Mouse (Mus musculus): ENCODE results near the gene Serpine2. TPM values are rescaled to one million over a fixed set of nuclear protein-coding genes. Genes with fewer than 3 reads are reported as not detected.

The Serpine2 gene
- polyA plus RNA-seq, 1 experiment, result 18.2 TPM

DNA sequence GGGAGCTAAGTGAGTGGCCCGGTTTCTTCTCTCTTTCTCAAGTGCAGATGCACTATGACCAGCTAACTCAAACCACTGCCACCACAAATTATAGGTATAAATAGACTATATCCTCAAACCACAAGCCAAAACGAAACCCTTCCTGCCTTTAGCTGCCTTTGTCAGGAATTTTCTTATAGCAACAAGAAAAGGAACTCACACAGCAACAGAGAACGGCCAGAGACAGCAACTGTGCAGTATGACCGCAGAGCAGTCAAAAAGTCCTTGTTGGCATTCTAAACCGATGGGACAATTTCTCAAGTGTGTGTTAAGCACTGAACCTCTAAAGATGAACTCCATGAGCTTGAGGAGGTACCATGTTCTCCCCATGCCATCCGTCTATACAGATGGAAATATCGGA is 57.4 kb downstream of the Serpine2 start:
- TF ChIP-seq REST (IDR thresholded peaks at IDR 0.05; ENCODE audit: insufficient read depth, insufficient read length) (no peak), TCF12 (IDR thresholded peaks at IDR 0.05; ENCODE audit: insufficient read depth, poor library complexity, severe bottlenecking) (no peak), POLR2A (IDR thresholded peaks at IDR 0.05; ENCODE audit: insufficient read length, low read depth) (no peak), MYOD1 (IDR thresholded peaks at IDR 0.05; ENCODE audit: control insufficient read depth in 1 of 3, insufficient read length in 2 of 3, low read depth in 2 of 3) (no peak), MAX (IDR thresholded peaks at IDR 0.05; ENCODE audit: low read depth) (no peak), POLR2AphosphoS2 (IDR thresholded peaks at IDR 0.05; ENCODE audit: insufficient read length, low read depth) (no peak), E2F4 (IDR thresholded peaks at IDR 0.05; ENCODE audit: insufficient read depth) (no peak), USF1 (IDR thresholded peaks at IDR 0.05; ENCODE audit: low read depth) (no peak), TCF3 (IDR thresholded peaks at IDR 0.05; ENCODE audit: insufficient read length, low read depth) (no peak)
- no peaks in the 10 kb centered on the region for H3K27me3 ChIP-seq (ENCODE audit: control insufficient read depth, insufficient read depth, insufficient read length)
- no peaks in the 10 kb centered on the region for H3K36me3 ChIP-seq (ENCODE audit: control insufficient read depth, insufficient read depth)
- no peak overlapping the region for H3ac ChIP-seq (ENCODE audit: control insufficient read depth, insufficient read length)
- no peak overlapping the region for H3K4me2 ChIP-seq (ENCODE audit: low read depth)
- no peaks in the 10 kb centered on the region for H3K79me2 ChIP-seq (ENCODE audit: control insufficient read depth, insufficient read depth)
- no peak overlapping the region for H3K4me3 ChIP-seq

- Histone ChIP-seq H3ac (ENCODE audit: control insufficient read depth, insufficient read length) (no peak overlapping the region), H3K27me3 (ENCODE audit: control insufficient read depth, insufficient read depth, insufficient read length) (no peaks in the 10 kb centered on the region), H3K4me2 (ENCODE audit: low read depth) (no peak overlapping the region), H3K36me3 (ENCODE audit: control insufficient read depth, insufficient read depth) (no peaks in the 10 kb centered on the region), H3K79me2 (ENCODE audit: control insufficient read depth, insufficient read depth) (no peaks in the 10 kb centered on the region), H3K4me3 (no peak overlapping the region)
- TF ChIP-seq POLR2A (IDR thresholded peaks at IDR 0.05; ENCODE audit: insufficient read length, low read depth), result no peak
- TF ChIP-seq SRF (IDR thresholded peaks at IDR 0.05; ENCODE audit: control insufficient read depth, insufficient read length, low read depth), result no peak
- TF ChIP-seq REST (IDR thresholded peaks at IDR 0.05; ENCODE audit: insufficient read depth, insufficient read length), result no peak
- TF ChIP-seq TCF3 (IDR thresholded peaks at IDR 0.05; ENCODE audit: insufficient read length, low read depth), result no peak
- no peak for TF ChIP-seq E2F4 (IDR thresholded peaks at IDR 0.05; ENCODE audit: insufficient read depth)
- TF ChIP-seq POLR2AphosphoS2 (IDR thresholded peaks at IDR 0.05; ENCODE audit: insufficient read length, low read depth), result no peak
- no peak for TF ChIP-seq MAX (IDR thresholded peaks at IDR 0.05; ENCODE audit: low read depth)
- no peak for TF ChIP-seq MYOG (IDR thresholded peaks at IDR 0.05; ENCODE audit: control insufficient read depth in 1 of 3, insufficient read depth in 1 of 3, insufficient read length in 2 of 3, low read depth in 2 of 3)
- no peak for TF ChIP-seq MYOD1 (IDR thresholded peaks at IDR 0.05; ENCODE audit: control insufficient read depth in 1 of 3, insufficient read length in 2 of 3, low read depth in 2 of 3)
- TF ChIP-seq USF1 (IDR thresholded peaks at IDR 0.05; ENCODE audit: low read depth), result no peak
- TF ChIP-seq TCF12 (IDR thresholded peaks at IDR 0.05; ENCODE audit: insufficient read depth, poor library complexity, severe bottlenecking), result no peak
- TF ChIP-seq CEBPB (IDR thresholded peaks at IDR 0.05; ENCODE audit: insufficient read depth, poor library complexity, severe bottlenecking), result no peak
Measured at GRCm38 (mm10) chr1:79802858-79803427, 58.0 kb downstream of the Serpine2 start.

DNA sequence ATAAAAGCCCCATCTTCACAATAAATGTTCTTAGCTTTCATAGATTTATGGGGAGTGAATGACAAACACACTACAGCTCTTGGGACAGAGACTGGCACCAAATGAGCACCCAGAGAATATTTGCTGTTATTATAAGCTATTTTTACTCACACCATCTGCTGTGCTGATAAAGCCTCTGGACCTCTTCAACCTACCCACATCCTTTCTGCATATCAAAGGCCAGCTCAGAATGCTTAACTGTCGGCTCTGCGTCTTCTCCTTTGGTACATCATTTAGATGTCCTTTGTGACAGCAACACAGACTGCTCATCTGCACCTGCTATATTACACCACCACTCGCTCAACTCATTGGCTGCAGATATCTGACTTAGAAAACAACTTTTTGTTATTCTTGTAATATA is 63.9 kb downstream of the Serpine2 start:
- Histone ChIP-seq H3K27me3 (ENCODE audit: control insufficient read depth, insufficient read depth, insufficient read length) (no peaks in the 10 kb centered on the region), H3K4me2 (ENCODE audit: low read depth) (no peak overlapping the region), H3ac (ENCODE audit: control insufficient read depth, insufficient read length) (no peak overlapping the region), H3K79me2 (ENCODE audit: control insufficient read depth, insufficient read depth) (no peaks in the 10 kb centered on the region), H3K4me3 (no peak overlapping the region), H3K36me3 (ENCODE audit: control insufficient read depth, insufficient read depth) (no peaks in the 10 kb centered on the region)
- TF ChIP-seq SRF (IDR thresholded peaks at IDR 0.05; ENCODE audit: control insufficient read depth, insufficient read length, low read depth) (no peak), POLR2AphosphoS2 (IDR thresholded peaks at IDR 0.05; ENCODE audit: insufficient read length, low read depth) (no peak), CEBPB (IDR thresholded peaks at IDR 0.05; ENCODE audit: insufficient read depth, poor library complexity, severe bottlenecking) (no peak), MAX (IDR thresholded peaks at IDR 0.05; ENCODE audit: low read depth) (no peak), REST (IDR thresholded peaks at IDR 0.05; ENCODE audit: insufficient read depth, insufficient read length) (no peak), TCF12 (IDR thresholded peaks at IDR 0.05; ENCODE audit: insufficient read depth, poor library complexity, severe bottlenecking) (no peak), MYOG (IDR thresholded peaks at IDR 0.05; ENCODE audit: control insufficient read depth in 1 of 3, insufficient read depth in 1 of 3, insufficient read length in 2 of 3, low read depth in 2 of 3) (no peak), TCF3 (IDR thresholded peaks at IDR 0.05; ENCODE audit: insufficient read length, low read depth) (no peak), MYOD1 (IDR thresholded peaks at IDR 0.05; ENCODE audit: control insufficient read depth in 1 of 3, insufficient read length in 2 of 3, low read depth in 2 of 3) (no peak), POLR2A (IDR thresholded peaks at IDR 0.05; ENCODE audit: insufficient read length, low read depth) (no peak), E2F4 (IDR thresholded peaks at IDR 0.05; ENCODE audit: insufficient read depth) (no peak), USF1 (IDR thresholded peaks at IDR 0.05; ENCODE audit: low read depth) (no peak)

GRCm38 (mm10) chr1:79786267-79786927 is 74.6 kb downstream of the Serpine2 start:
- no peak overlapping the region for H3K4me2 ChIP-seq (ENCODE audit: low read depth)
- TF ChIP-seq MYOD1 (IDR thresholded peaks at IDR 0.05; ENCODE audit: control insufficient read depth in 1 of 3, insufficient read length in 2 of 3, low read depth in 2 of 3) (no peak), SRF (IDR thresholded peaks at IDR 0.05; ENCODE audit: control insufficient read depth, insufficient read length, low read depth) (no peak), E2F4 (IDR thresholded peaks at IDR 0.05; ENCODE audit: insufficient read depth) (no peak), MYOG (IDR thresholded peaks at IDR 0.05; ENCODE audit: control insufficient read depth in 1 of 3, insufficient read depth in 1 of 3, insufficient read length in 2 of 3, low read depth in 2 of 3) (no peak), MAX (IDR thresholded peaks at IDR 0.05; ENCODE audit: low read depth) (no peak), TCF3 (IDR thresholded peaks at IDR 0.05; ENCODE audit: insufficient read length, low read depth) (no peak), POLR2AphosphoS2 (IDR thresholded peaks at IDR 0.05; ENCODE audit: insufficient read length, low read depth) (no peak), TCF12 (IDR thresholded peaks at IDR 0.05; ENCODE audit: insufficient read depth, poor library complexity, severe bottlenecking) (no peak), CEBPB (IDR thresholded peaks at IDR 0.05; ENCODE audit: insufficient read depth, poor library complexity, severe bottlenecking) (no peak), REST (IDR thresholded peaks at IDR 0.05; ENCODE audit: insufficient read depth, insufficient read length) (no peak), USF1 (IDR thresholded peaks at IDR 0.05; ENCODE audit: low read depth) (no peak), POLR2A (IDR thresholded peaks at IDR 0.05; ENCODE audit: insufficient read length, low read depth) (no peak)
- no peaks in the 10 kb centered on the region for H3K79me2 ChIP-seq (ENCODE audit: control insufficient read depth, insufficient read depth)
- peaks cover 16% of the 10 kb centered on the region for H3K36me3 ChIP-seq (ENCODE audit: control insufficient read depth, insufficient read depth)
- H3K4me3 ChIP-seq, result no peak overlapping the region
- H3ac ChIP-seq (ENCODE audit: control insufficient read depth, insufficient read length), result no peak overlapping the region
- no peaks in the 10 kb centered on the region for H3K27me3 ChIP-seq (ENCODE audit: control insufficient read depth, insufficient read depth, insufficient read length)
